Mouse (Mus musculus) testis, adult 2 months (tissue): ENCODE measurements around the gene She.

Experiments
- CTCF ChIP-seq: fragments of 200-500 bp; IDR thresholded peaks from 2 replicates; pipeline ENCODE4 v1.5.1; 2012; ENCODE audit warnings: low read depth, mild to moderate bottlenecking, inconsistent platforms, low read length, moderate library complexity; ENCODE audit not compliant: control insufficient read depth, insufficient read depth, insufficient replicate concordance
- POLR2A ChIP-seq: fragments of 200-500 bp; IDR thresholded peaks from 2 replicates; pipeline ENCODE4 v1.6.1; 2012; ENCODE audit warnings: low read depth, mild to moderate bottlenecking, inconsistent platforms, low read length, moderate library complexity; ENCODE audit not compliant: control insufficient read depth

- TF ChIP-seq CTCF (no peak), POLR2A (no peak)
Measured at GRCm38 (mm10) chr3:89874076-89874475, 42.9 kb downstream of the She start.
